Mouse (Mus musculus) cortical plate, adult 2 months (tissue): ENCODE data around the gene Ntm.

Experiments
- CTCF ChIP-seq: fragments of 200-500 bp; IDR thresholded peaks from 2 replicates; pipeline ENCODE4 v1.5.1; 2011; ENCODE audit warnings: mild to moderate bottlenecking, control low read depth, low read length; ENCODE audit not compliant: insufficient read depth; ENCODE audit errors: extremely low read depth
- POLR2A ChIP-seq: fragments of 200-500 bp; IDR thresholded peaks from 2 replicates; pipeline ENCODE4 v1.6.1; 2011; ENCODE audit warnings: mild to moderate bottlenecking, low read length, control low read depth; ENCODE audit not compliant: insufficient read depth; ENCODE audit errors: extremely low read depth

- TF ChIP-seq CTCF (no peak), POLR2A (no peak)
Measured at GRCm38 (mm10) chr9:29736031-29736430, 226.9 kb downstream of the Ntm start.
